Mouse (Mus musculus): ENCODE measurements around the gene Gm45062.

DNA sequence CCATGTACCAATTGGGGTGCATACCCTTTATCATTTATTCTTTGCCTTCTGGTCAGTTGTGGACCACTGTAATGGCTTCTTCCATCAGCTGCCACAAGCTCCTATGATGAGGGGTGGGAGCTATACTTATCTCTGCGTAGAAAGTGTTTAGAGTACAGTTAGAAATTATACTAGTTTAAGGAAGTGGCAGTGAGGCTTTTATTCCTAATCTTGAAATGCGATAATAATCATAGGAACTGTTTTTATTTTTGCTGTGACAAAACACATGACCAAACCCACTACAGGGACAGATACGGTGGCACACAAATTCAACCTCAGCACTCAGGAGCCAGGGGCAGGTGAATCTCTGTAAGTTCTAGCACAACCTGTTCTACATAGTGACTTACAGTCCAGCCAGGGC is 233.0 kb downstream of the Gm45062 start:
- TF ChIP-seq CTCF (IDR thresholded peaks at IDR 0.05; ENCODE audit: borderline replicate concordance, control insufficient read depth, extremely low read depth, insufficient read depth, low read length, poor library complexity) (no peak), POLR2A (IDR thresholded peaks at IDR 0.05; ENCODE audit: control insufficient read depth, extremely low read depth, insufficient read depth, low read length, poor library complexity) (no peak)

Data from thymus, adult 2 months (tissue).